Mouse (Mus musculus): Measurements from ENCODE around the gene Cd47. TPM values are rescaled to one million over a fixed set of nuclear protein-coding genes. Genes with fewer than 3 reads are reported as not detected.
"Not testable (repeated sequence)": the region's sequence is repeated elsewhere in the genome, so short reads cannot be mapped to it uniquely, and the experiment has no call there.

The Cd47 gene
- polyA plus RNA-seq, 1 experiment from 2014 or later: 133 TPM

DNA sequence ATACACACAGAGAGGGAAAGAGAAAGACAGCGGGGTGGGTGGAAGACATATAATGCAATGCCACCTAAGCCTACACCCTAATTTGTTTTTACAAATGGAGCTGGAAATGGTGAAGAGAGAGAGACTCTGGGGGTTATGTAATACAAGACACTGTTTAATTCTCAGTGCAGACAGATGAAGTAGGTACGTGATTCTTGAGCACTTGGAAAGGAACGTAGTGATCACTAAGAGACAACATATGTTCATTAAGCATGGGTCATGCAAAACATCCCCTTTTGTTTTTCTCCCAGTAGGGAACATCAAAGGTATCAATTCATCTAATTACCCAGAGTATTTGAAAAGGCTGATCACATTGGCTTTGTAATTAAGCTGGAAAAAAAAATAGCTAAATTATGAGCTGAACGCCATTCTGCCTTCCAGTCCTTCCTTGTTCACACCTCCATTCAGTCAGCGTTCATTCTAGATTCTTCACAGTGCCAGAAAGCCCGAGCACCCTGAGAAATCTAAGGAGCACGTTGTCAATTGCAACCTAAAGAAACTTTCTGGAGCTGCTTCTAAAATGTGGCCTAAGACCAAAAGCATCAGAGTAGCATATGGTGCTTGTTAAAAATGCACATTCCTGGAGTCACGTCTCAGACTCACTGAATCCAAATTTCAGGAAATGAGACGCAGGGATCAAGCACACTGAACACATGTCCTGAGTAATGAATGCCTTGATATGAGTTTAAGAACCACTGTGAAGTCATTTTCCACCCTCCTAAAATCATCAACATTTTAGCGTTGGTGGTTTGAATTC, 12.7 kb downstream of the Cd47 start:
- Histone ChIP-seq H3K4me1 (ENCODE audit: control insufficient read depth, insufficient read depth, low read length) (no peaks in the 10 kb centered on the region), H3K27me3 (ENCODE audit: control insufficient read depth, insufficient read depth, low read length) (no peaks in the 10 kb centered on the region), H3K9me3 (ENCODE audit: control insufficient read depth, low read length) (no peaks in the 10 kb centered on the region), H3K9ac (replicated peaks; ENCODE audit: low read length) (no peak overlapping the region), H3K36me3 (ENCODE audit: control insufficient read depth, insufficient read depth, low read length) (no peaks in the 10 kb centered on the region), H3K4me3 (replicated peaks; ENCODE audit: low read depth, low read length) (no peak overlapping the region), H3K4me2 (ENCODE audit: low read length) (no peak overlapping the region), H3K27ac (replicated peaks; ENCODE audit: low read depth, low read length) (no peak overlapping the region)
- DNase-seq: no peak
- 81% methylated on average over 10 of the region's 10 CpGs for WGBS
- ATAC-seq (ENCODE audit: low FRiP score, low TSS enrichment): no peak

DNA sequence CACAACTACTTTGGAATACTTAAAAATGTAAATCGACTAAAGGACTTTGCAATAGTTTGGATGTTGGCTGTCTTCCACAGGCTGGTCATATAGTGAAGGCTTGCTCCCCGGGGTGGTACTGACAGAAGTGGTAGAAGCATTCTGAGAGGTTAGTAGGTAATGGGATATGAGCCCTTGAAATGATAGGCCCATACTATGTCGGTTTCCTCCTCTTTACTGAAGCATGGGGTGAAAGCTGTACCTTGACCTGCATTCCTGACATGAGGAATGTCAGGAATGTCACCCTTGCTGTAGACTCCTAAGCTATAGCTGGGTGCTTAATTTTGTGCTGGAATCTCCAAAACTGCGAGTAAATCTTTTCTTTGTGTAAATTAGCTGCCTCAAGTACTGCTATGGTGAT, 14.1 kb downstream of the Cd47 start:
- no peaks in the 10 kb centered on the region for H3K4me1 ChIP-seq (ENCODE audit: control insufficient read depth, insufficient read depth, low read length)
- no peaks in the 10 kb centered on the region for H3K27me3 ChIP-seq (ENCODE audit: control insufficient read depth, insufficient read depth, low read length)
- H3K27ac ChIP-seq (replicated peaks; ENCODE audit: low read depth, low read length): no peak overlapping the region
- no peak overlapping the region for H3K9ac ChIP-seq (replicated peaks; ENCODE audit: low read length)
- ATAC-seq (ENCODE audit: low FRiP score, low TSS enrichment) (no peak), DNase-seq (no peak)
- H3K4me2 ChIP-seq (ENCODE audit: low read length): no peak overlapping the region
- 81% methylated on average over 4 of the region's 4 CpGs for WGBS
- H3K36me3 ChIP-seq (ENCODE audit: control insufficient read depth, insufficient read depth, low read length): no peaks in the 10 kb centered on the region
- no peak overlapping the region for H3K4me3 ChIP-seq (replicated peaks; ENCODE audit: low read depth, low read length)
- no peaks in the 10 kb centered on the region for H3K9me3 ChIP-seq (ENCODE audit: control insufficient read depth, low read length)

DNA sequence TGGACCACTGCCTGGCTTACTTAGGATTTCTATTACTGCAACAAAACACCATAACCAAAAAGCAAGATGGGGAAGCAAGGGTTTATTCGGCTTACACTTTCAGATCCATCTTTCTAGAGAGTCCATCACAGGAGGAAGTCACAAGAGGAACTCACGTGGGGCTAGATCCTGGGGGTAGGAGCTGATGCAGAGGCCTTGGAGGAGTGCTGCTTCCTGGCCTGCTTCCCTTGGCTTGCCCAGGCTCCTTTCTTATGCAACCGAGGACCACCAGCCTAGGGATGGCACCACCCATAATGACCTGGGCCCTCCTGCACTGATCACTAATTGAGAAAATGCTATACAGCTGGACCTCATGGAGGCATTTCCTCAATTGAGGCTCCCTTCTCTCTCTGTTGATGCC, 16.6 kb downstream of the Cd47 start:
- Histone ChIP-seq H3K4me1 (ENCODE audit: control insufficient read depth, insufficient read depth, low read length) (no peaks in the 10 kb centered on the region), H3K4me2 (ENCODE audit: low read length) (no peak overlapping the region), H3K27ac (replicated peaks; ENCODE audit: low read depth, low read length) (no peak overlapping the region), H3K36me3 (ENCODE audit: control insufficient read depth, insufficient read depth, low read length) (no peaks in the 10 kb centered on the region), H3K9me3 (ENCODE audit: control insufficient read depth, low read length) (no peaks in the 10 kb centered on the region), H3K9ac (replicated peaks; ENCODE audit: low read length) (no peak overlapping the region), H3K4me3 (replicated peaks; ENCODE audit: low read depth, low read length) (no peak overlapping the region), H3K27me3 (ENCODE audit: control insufficient read depth, insufficient read depth, low read length) (no peaks in the 10 kb centered on the region)
- DNase-seq: no peak
- WGBS: 93% methylated on average over 3 of the region's 3 CpGs
- no peak for ATAC-seq (ENCODE audit: low FRiP score, low TSS enrichment)

DNA sequence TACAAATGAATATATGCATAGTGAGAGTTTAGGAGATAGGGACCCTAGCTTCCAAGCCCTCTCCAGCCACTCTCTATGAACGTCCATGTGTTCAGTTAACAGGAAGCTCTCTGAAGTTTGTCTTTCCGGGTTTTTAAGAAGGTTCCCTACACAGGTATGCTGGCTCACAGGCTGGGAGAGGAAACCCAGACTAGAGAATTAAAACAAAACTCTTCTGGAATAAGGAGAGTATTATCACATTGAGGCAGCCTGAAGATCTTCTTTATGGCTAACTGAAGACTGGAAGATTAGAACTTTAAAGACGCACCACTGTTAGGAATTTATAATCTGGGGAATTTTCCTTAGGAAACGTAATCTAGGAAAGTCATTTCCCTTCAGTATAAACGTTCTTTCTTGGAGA, 17.8 kb downstream of the Cd47 start:
- Histone ChIP-seq H3K9ac (replicated peaks; ENCODE audit: low read length) (no peak overlapping the region), H3K36me3 (ENCODE audit: control insufficient read depth, insufficient read depth, low read length) (no peaks in the 10 kb centered on the region), H3K4me2 (ENCODE audit: low read length) (no peak overlapping the region), H3K4me3 (replicated peaks; ENCODE audit: low read depth, low read length) (no peak overlapping the region), H3K27me3 (ENCODE audit: control insufficient read depth, insufficient read depth, low read length) (no peaks in the 10 kb centered on the region), H3K27ac (replicated peaks; ENCODE audit: low read depth, low read length) (no peak overlapping the region), H3K4me1 (ENCODE audit: control insufficient read depth, insufficient read depth, low read length) (no peaks in the 10 kb centered on the region), H3K9me3 (ENCODE audit: control insufficient read depth, low read length) (no peaks in the 10 kb centered on the region)
- ATAC-seq (ENCODE audit: low FRiP score, low TSS enrichment) (no peak), DNase-seq (no peak)
- WGBS: 88% methylated on average over 5 of the region's 5 CpGs

DNA sequence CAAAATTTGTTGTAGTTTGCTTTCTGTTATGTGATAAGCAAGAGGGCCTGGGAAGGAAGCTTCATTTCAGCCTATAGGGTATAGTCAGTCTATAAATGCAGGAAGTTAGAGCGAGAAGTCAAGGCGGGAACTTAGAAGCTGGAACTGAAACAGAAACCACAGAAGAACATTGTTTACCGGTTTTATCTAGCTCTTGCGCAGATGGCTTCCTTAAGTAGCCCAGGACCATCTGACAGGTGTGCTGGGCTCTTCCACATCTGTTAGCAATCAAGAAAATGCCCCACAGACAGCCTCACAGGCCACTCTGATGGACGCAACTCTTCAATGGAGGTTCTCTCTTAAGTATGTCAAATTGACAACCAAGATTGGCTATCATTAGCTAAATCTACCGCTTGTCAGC, 18.3 kb downstream of the Cd47 start:
- Histone ChIP-seq H3K4me1 (ENCODE audit: control insufficient read depth, insufficient read depth, low read length) (no peaks in the 10 kb centered on the region), H3K27ac (replicated peaks; ENCODE audit: low read depth, low read length) (no peak overlapping the region), H3K27me3 (ENCODE audit: control insufficient read depth, insufficient read depth, low read length) (no peaks in the 10 kb centered on the region), H3K9ac (replicated peaks; ENCODE audit: low read length) (no peak overlapping the region), H3K4me3 (replicated peaks; ENCODE audit: low read depth, low read length) (no peak overlapping the region), H3K36me3 (ENCODE audit: control insufficient read depth, insufficient read depth, low read length) (no peaks in the 10 kb centered on the region), H3K9me3 (ENCODE audit: control insufficient read depth, low read length) (no peaks in the 10 kb centered on the region), H3K4me2 (ENCODE audit: low read length) (no peak overlapping the region)
- ATAC-seq (ENCODE audit: low FRiP score, low TSS enrichment) (no peak), DNase-seq (no peak)
- 92% methylated on average over 6 of the region's 6 CpGs for WGBS

DNA sequence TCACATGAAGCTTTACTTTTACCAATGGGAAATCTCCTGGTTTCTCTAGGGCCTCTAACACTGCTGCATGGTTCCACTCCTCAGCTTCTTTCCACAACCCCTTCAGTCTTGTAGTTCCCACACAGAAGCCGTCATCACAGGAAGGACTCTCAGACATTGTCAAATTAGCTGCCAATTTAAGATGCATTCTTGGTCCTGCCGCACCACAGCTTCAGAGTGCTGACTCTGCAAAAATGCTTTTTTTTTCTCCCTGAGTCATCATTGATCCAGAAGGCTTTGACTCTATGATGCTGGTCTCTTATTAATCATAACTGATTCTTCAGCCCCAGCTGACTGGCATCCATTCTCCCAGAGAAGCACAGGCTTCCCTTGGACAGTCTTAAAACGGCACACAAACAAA, 19.2 kb downstream of the Cd47 start:
- DNase-seq (no peak), ATAC-seq (ENCODE audit: low FRiP score, low TSS enrichment) (no peak)
- Histone ChIP-seq H3K27ac (replicated peaks; ENCODE audit: low read depth, low read length) (no peak overlapping the region), H3K36me3 (ENCODE audit: control insufficient read depth, insufficient read depth, low read length) (no peaks in the 10 kb centered on the region), H3K4me1 (ENCODE audit: control insufficient read depth, insufficient read depth, low read length) (no peaks in the 10 kb centered on the region), H3K27me3 (ENCODE audit: control insufficient read depth, insufficient read depth, low read length) (no peaks in the 10 kb centered on the region), H3K9me3 (ENCODE audit: control insufficient read depth, low read length) (no peaks in the 10 kb centered on the region), H3K4me2 (ENCODE audit: low read length) (no peak overlapping the region), H3K4me3 (replicated peaks; ENCODE audit: low read depth, low read length) (no peak overlapping the region), H3K9ac (replicated peaks; ENCODE audit: low read length) (no peak overlapping the region)
- whole genome bisulfite sequencing: 87% methylated on average over 3 of the region's 3 CpGs

DNA sequence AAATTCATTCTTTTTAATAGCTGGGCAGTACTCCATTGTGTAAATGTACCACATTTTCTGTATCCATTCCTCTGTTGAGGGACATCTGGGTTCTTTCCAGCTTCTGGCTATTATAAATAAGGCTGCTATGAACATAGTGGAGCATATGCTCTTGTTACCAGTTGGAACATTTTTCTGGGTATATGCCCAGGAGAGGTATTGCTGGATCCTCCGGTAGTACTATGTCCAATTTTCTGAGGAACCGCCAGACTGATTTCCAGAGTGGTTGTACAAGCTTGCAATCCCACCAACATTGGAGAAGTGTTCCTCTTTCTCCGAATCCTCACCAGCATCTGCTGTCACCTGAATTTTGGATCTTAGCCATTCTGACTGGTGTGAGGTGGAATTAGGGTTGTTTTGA, 30.6 kb downstream of the Cd47 start:
- not testable (repeated sequence) for DNase-seq; H3K9me3 ChIP-seq (ENCODE audit: control insufficient read depth, low read length); H3K4me1 ChIP-seq (ENCODE audit: control insufficient read depth, insufficient read depth, low read length); H3K27ac ChIP-seq (replicated peaks; ENCODE audit: low read depth, low read length); ATAC-seq (ENCODE audit: low FRiP score, low TSS enrichment); H3K9ac ChIP-seq (replicated peaks; ENCODE audit: low read length); H3K4me3 ChIP-seq (replicated peaks; ENCODE audit: low read depth, low read length); H3K27me3 ChIP-seq (ENCODE audit: control insufficient read depth, insufficient read depth, low read length); H3K36me3 ChIP-seq (ENCODE audit: control insufficient read depth, insufficient read depth, low read length); H3K4me2 ChIP-seq (ENCODE audit: low read length)
- WGBS: 97% methylated on average over 3 of the region's 3 CpGs

DNA sequence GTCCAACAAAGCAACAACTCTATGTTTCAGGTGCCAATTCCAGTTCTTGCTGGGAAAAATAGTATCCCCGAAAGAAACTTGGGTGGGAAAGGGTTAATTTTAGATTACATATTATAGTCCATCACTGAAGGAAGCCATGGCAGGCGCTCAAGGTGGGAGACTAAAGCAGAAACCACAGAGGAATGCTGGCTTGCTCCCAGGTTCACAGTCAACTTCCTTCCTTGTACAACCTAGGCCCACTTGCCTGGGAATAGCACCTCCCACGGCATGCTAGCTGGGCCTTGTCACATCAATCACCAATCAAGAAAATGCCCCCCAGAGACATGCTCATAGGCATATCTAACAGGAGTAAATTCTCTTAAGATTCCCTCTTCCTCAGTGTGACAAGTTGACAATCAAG, 32.0 kb downstream of the Cd47 start:
- DNase-seq: no peak
- H3K4me3 ChIP-seq (replicated peaks; ENCODE audit: low read depth, low read length): no peak overlapping the region
- no peaks in the 10 kb centered on the region for H3K9me3 ChIP-seq (ENCODE audit: control insufficient read depth, low read length)
- no peaks in the 10 kb centered on the region for H3K36me3 ChIP-seq (ENCODE audit: control insufficient read depth, insufficient read depth, low read length)
- no peak overlapping the region for H3K27ac ChIP-seq (replicated peaks; ENCODE audit: low read depth, low read length)
- WGBS: 86% methylated on average over 3 of the region's 3 CpGs
- H3K4me1 ChIP-seq (ENCODE audit: control insufficient read depth, insufficient read depth, low read length): no peaks in the 10 kb centered on the region
- H3K9ac ChIP-seq (replicated peaks; ENCODE audit: low read length): no peak overlapping the region
- H3K27me3 ChIP-seq (ENCODE audit: control insufficient read depth, insufficient read depth, low read length): no peaks in the 10 kb centered on the region
- no peak overlapping the region for H3K4me2 ChIP-seq (ENCODE audit: low read length)
- no peak for ATAC-seq (ENCODE audit: low FRiP score, low TSS enrichment)

DNA sequence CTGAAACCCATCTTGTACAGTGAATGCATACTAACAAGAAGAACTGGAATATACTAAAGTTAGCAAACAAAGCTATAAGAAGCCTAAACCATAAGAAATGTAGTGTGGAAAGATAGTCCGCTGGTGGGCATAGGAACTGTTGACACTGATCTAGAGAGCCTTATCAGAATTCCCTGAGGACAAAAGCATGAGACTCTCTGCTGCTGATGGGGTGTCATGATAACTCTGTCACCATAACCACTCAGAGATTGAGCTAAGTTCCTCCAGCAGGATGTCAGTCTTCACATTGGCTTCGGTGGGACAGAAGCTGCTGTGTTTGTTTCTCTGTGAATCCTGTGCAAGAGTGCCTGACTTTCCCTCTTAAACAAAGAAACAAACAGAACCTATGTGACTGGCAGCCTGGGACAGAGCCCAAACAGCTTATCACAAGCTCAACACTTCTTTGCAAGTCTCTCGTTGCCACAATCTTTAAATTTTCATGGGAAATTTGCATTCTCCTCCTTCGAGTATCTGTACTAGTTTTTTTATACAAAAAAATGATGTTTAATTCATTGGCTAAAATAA, 33.9 kb downstream of the Cd47 start:
- Histone ChIP-seq H3K4me2 (ENCODE audit: low read length) (no peak overlapping the region), H3K27ac (replicated peaks; ENCODE audit: low read depth, low read length) (0 out of 2 replicates have a peak overlapping the region, but pooled peaks have one; percentile 49), H3K9ac (replicated peaks; ENCODE audit: low read length) (no peak overlapping the region), H3K36me3 (ENCODE audit: control insufficient read depth, insufficient read depth, low read length) (no peaks in the 10 kb centered on the region), H3K4me3 (replicated peaks; ENCODE audit: low read depth, low read length) (no peak overlapping the region), H3K9me3 (ENCODE audit: control insufficient read depth, low read length) (no peaks in the 10 kb centered on the region), H3K27me3 (ENCODE audit: control insufficient read depth, insufficient read depth, low read length) (no peaks in the 10 kb centered on the region), H3K4me1 (ENCODE audit: control insufficient read depth, insufficient read depth, low read length) (no peaks in the 10 kb centered on the region)
- DNase-seq (peak; percentile 18), ATAC-seq (ENCODE audit: low FRiP score, low TSS enrichment) (no peak)
- 60% methylated on average over 4 of the region's 4 CpGs for WGBS

All from midbrain, embryonic 14.5 days (tissue).